Mouse (Mus musculus) stomach, postnatal 0 days (tissue): ENCODE measurements around the gene Mmp15.

Source experiments
- CTCF ChIP-seq: IDR thresholded peaks from 2 replicates; pipeline ENCODE4 v1.5.1; 2016; ENCODE audit warnings: antibody characterized with exemption, low read depth, mild to moderate bottlenecking, moderate library complexity
- EP300 ChIP-seq: optimal IDR thresholded peaks from 2 replicates; pipeline ENCODE3; 2016; ENCODE audit warnings: antibody characterized with exemption

DNA sequence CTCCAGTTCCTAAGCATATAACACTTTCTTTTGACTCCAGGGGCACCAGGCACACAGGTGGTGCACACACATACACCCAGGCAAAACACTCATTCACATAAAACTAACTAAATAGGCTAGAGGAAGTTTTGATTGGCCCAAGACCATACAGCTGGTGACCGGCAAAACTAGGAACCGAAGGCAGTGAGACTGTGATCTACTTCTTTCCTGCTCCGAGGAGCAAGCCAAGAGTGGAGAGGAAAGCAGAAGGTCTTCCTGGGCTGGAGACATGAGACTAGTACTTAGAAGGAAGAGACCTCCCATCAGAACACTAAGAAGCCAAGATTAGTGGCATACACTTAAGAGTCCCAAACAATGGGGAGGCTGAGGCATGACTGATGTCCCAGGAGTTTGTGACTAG is 28.9 kb upstream of the Mmp15 start:
- TF ChIP-seq EP300 = no peak
- TF ChIP-seq CTCF = no peak
